In the genomic region with DNA sequence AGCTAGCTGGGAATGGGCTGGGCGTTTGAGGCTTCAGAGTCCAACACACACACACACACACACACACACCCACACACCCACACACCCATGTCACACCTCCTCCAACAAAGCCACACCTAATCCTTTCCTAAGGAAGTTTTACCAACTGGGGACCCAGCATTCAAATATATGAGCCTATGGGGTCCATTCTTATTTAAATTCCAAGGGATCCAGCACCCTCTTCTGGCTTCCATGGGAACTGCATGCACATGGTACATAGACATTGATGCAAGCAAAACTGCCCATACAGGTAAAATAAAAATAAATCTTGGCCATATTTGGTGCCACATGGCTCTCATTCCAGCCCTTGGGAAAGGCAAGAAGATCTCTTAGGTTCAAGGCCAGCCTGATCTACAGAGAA, we compare ENCODE assay signal across 10 mouse cellular contexts. TPM values are rescaled to one million over a fixed set of nuclear protein-coding genes. Genes with fewer than 3 reads are reported as not detected.
DNase-seq lines count a peak whose midpoint lies in the region; ATAC-seq and TF ChIP-seq lines count a peak whose summit lies in the region.
"Had no signal": no experiment of that assay in that cellular context is flagged by ENCODE, and none has a peak within 500 bp of the region (broad histone marks: within the 10 kb centered on the region; RNA-seq: fewer than 3 reads in every experiment).

No protein-coding gene starts in this region.

- H3K4me3 ChIP-seq in MEL (ENCODE audit: control insufficient read depth in 1 of 2, insufficient read depth in 1 of 2, low read depth in 2 of 2, low read length in 2 of 2) = no peak overlapping the region
- H3K4me3 ChIP-seq in forebrain, embryonic 12.5 days (replicated peaks) = no peak overlapping the region
- H3K4me3 ChIP-seq: heart, embryonic 13.5 days; lung, embryonic 15.5 days had no signal

- no peak overlapping the region for H3K4me2 ChIP-seq in forebrain, embryonic 12.5 days
- H3K4me2 ChIP-seq: heart, embryonic 13.5 days; lung, embryonic 15.5 days had no signal

- peak; percentile 45 to 83 (median 75) for TF ChIP-seq CTCF in MEL (IDR thresholded peaks at IDR 0.05 in 2 of 3, conservative IDR thresholded peaks at IDR 0.05 in 1 of 3; ENCODE audit: control insufficient read depth in 1 of 3, insufficient read depth in 1 of 3, low read depth in 2 of 3, low read length in 3 of 3, poor library complexity in 1 of 3, severe bottlenecking in 1 of 3)

- no peak overlapping the region for H3K27ac ChIP-seq in MEL (ENCODE audit: control insufficient read depth, low read depth, low read length)
- H3K27ac ChIP-seq in forebrain, embryonic 12.5 days = no peak overlapping the region
- H3K27ac ChIP-seq: heart, embryonic 13.5 days; lung, embryonic 15.5 days had no signal

- no peak for ATAC-seq in forebrain, embryonic 12.5 days (ENCODE audit: low FRiP score)

- no peak overlapping the region for H3K9ac ChIP-seq in MEL (ENCODE audit: control insufficient read depth, low read depth, low read length, poor library complexity, severe bottlenecking)
- no peak overlapping the region for H3K9ac ChIP-seq in forebrain, embryonic 12.5 days
- H3K9ac ChIP-seq: heart, embryonic 13.5 days; lung, embryonic 15.5 days had no signal

- TF ChIP-seq POLR2A in MEL (IDR thresholded peaks at IDR 0.05; ENCODE audit: control insufficient read depth in 1 of 2, insufficient read depth in 1 of 2, low read depth in 1 of 2, low read length in 2 of 2, poor library complexity in 1 of 2) = no peak

- intact Hi-C loops in left cerebral cortex, postnatal 14 days (cut with DNase I) = no loop called here

- H3K9me3 ChIP-seq in MEL (replicated peaks; ENCODE audit: insufficient read depth, low read length) = no peaks in the 10 kb centered on the region
- no peaks in the 10 kb centered on the region for H3K9me3 ChIP-seq in forebrain, embryonic 12.5 days
- H3K9me3 ChIP-seq: lung, embryonic 15.5 days had no signal

- no peaks in the 10 kb centered on the region for H3K27me3 ChIP-seq in MEL (ENCODE audit: control insufficient read depth in 1 of 2, insufficient read depth in 2 of 2, low read length in 2 of 2)
- H3K27me3 ChIP-seq in forebrain, embryonic 12.5 days = no peaks in the 10 kb centered on the region
- H3K27me3 ChIP-seq: heart, embryonic 13.5 days; lung, embryonic 15.5 days had no signal

- TF ChIP-seq EP300 in MEL (IDR thresholded peaks at IDR 0.05; ENCODE audit: low read depth in 1 of 2, low read length in 2 of 2) = no peak

- peak; percentile 72 for TF ChIP-seq RAD21 in MEL (IDR thresholded peaks at IDR 0.05; ENCODE audit: low read depth, low read length)

- no peaks in the 10 kb centered on the region for H3K79me2 ChIP-seq in MEL (ENCODE audit: control insufficient read depth, insufficient read depth, low read length, poor library complexity)

- DNase-seq in cerebellum, postnatal 36 days = peak; percentile 24 to 45
- no peak for DNase-seq in cerebellum, adult 11-12 months
- DNase-seq in left cerebral cortex, postnatal 14 days (ENCODE audit: low spot score in 2 of 2) = peak; percentile 40 to 55
- no peak for DNase-seq in left cerebral cortex, adult 9 months (ENCODE audit: low spot score in 2 of 2)
- DNase-seq in MEL (ENCODE audit: low read depth, low spot score) = peak; percentile 74
- DNase-seq in induced T-regulatory cell, adult 2 months (ENCODE audit: low read depth) = peak; percentile 60
- DNase-seq in thymus, postnatal 14 days = peak; percentile 45

- WGBS in forebrain, embryonic 12.5 days = 92% methylated on average over 1 of the region's 1 CpGs

- peaks cover 3 to 9% of the 10 kb centered on the region in 2 experiments; a peak in 3 of 4 replicates for H3K36me3 ChIP-seq in MEL (ENCODE audit: control insufficient read depth in 1 of 2, insufficient read depth in 2 of 2, low read length in 2 of 2)
- peaks cover 33% of the 10 kb centered on the region for H3K36me3 ChIP-seq in forebrain, embryonic 12.5 days (replicated peaks)

- peaks cover 3 to 7% of the 10 kb centered on the region in 2 experiments for H3K4me1 ChIP-seq in MEL (ENCODE audit: control insufficient read depth in 1 of 2, insufficient read depth in 2 of 2, low read length in 2 of 2)
- no peaks in the 10 kb centered on the region for H3K4me1 ChIP-seq in forebrain, embryonic 12.5 days
- H3K4me1 ChIP-seq: lung, embryonic 15.5 days had no signal

TF ChIP-seq in MEL, 35 proteins besides CTCF, POLR2A, EP300 and RAD21:
- TF ChIP-seq TAL1 (IDR thresholded peaks at IDR 0.05; ENCODE audit: low read length) (no peak), ZC3H11A (IDR thresholded peaks at IDR 0.05; ENCODE audit: low read depth, low read length) (peak; percentile 46), MYC (IDR thresholded peaks at IDR 0.05; ENCODE audit: low read depth, low read length) (peak; percentile 63; the same call in 1 of the 2 replicates), SMC3 (IDR thresholded peaks at IDR 0.05; ENCODE audit: low read depth, low read length) (peak; percentile 67)

RNA-seq across cellular contexts. Expression of gene Nipsnap2, which starts 16.1 kb away (rescaled TPM):
- 10 to 100 TPM; 72.2 to 84.1 TPM for total RNA-seq in left cerebral cortex, postnatal 14 days (2021)
- total RNA-seq in MEL (2012; rRNA removed) = 29.9 and 34.2 TPM in 2 replicates
- polyA plus RNA-seq in MEL (2012; ENCODE audit: insufficient read depth in 1 of 2, insufficient read length in 2 of 2, low read depth in 1 of 2, low replicate concordance in 2 of 2, missing spikeins in 1 of 2) = 10 to 100 TPM in 1 of 2 experiments, not detected in 1; 35.7 TPM
- 79.0 and 83.1 TPM in 2 replicates for polyA plus RNA-seq in forebrain, embryonic 12.5 days (2016; fragmentation: Nextera tagmentation; extraction: Ambion mirVana)

RNA-seq across cellular contexts. Expression of gene Mrps17, which starts 25.7 kb away (rescaled TPM):
- 10 to 100 TPM; 79.3 to 85.1 TPM for total RNA-seq in left cerebral cortex, postnatal 14 days (2021)
- total RNA-seq in MEL (2012; rRNA removed) = 181 and 211 TPM in 2 replicates
- polyA plus RNA-seq in MEL (2012; ENCODE audit: insufficient read depth in 1 of 2, insufficient read length in 2 of 2, low read depth in 1 of 2, low replicate concordance in 2 of 2, missing spikeins in 1 of 2) = 100 to 1,000 TPM in 1 of 2 experiments, not detected in 1; 182 TPM
- polyA plus RNA-seq in forebrain, embryonic 12.5 days (2016; fragmentation: Nextera tagmentation; extraction: Ambion mirVana) = 160 and 166 TPM in 2 replicates

RNA-seq across cellular contexts. Expression of gene Sept14, which starts 32.7 kb away (rescaled TPM):
- not detected for total RNA-seq in left cerebral cortex, postnatal 14 days (2021)
- not detected in 2 replicates for total RNA-seq in MEL (2012; rRNA removed)
- polyA plus RNA-seq in MEL (2012; ENCODE audit: insufficient read depth in 1 of 2, insufficient read length in 2 of 2, low read depth in 1 of 2, low replicate concordance in 2 of 2, missing spikeins in 1 of 2) = not detected
- not detected in 2 replicates for polyA plus RNA-seq in forebrain, embryonic 12.5 days (2016; fragmentation: Nextera tagmentation; extraction: Ambion mirVana)
- polyA plus RNA-seq: heart, embryonic 13.5 days; lung, embryonic 15.5 days had no signal

RNA-seq across cellular contexts. Expression of gene Psph, which starts 46.3 kb away (rescaled TPM):
- total RNA-seq in left cerebral cortex, postnatal 14 days (2021) = 10 to 100 TPM; 25.4 to 26.0 TPM
- 54.8 and 101 TPM in 2 replicates for total RNA-seq in MEL (2012; rRNA removed)
- 100 to 1,000 TPM; 148 to 170 TPM for polyA plus RNA-seq in MEL (2012; ENCODE audit: insufficient read depth in 1 of 2, insufficient read length in 2 of 2, low read depth in 1 of 2, low replicate concordance in 2 of 2, missing spikeins in 1 of 2)
- polyA plus RNA-seq in forebrain, embryonic 12.5 days (2016; fragmentation: Nextera tagmentation; extraction: Ambion mirVana) = 42.8 and 47.3 TPM in 2 replicates

Comparison
In these comparisons a context has a peak if more than half of its experiments do, and no peak if none do; other contexts are left out.
1. DNase-seq: peak in cerebellum, postnatal 36 days (2 of 2), left cerebral cortex, postnatal 14 days (2 of 2), MEL (single experiment), induced T-regulatory cell, adult 2 months (single experiment) and thymus, postnatal 14 days (single experiment); none in cerebellum, adult 11-12 months (single experiment) and left cerebral cortex, adult 9 months (0 of 2).